Mouse (Mus musculus) brown adipose tissue, adult 24 weeks (tissue): ENCODE measurements at regions not wholly inside any gene's neighbourhood (a gene's known extent, or its start where the extent isn't known, plus 50 kb on each side); places are given as distances from the start of the nearest gene placed in this dataset.

Source experiments
- H3K27ac ChIP-seq: fragments of 200-500 bp; replicated peaks from 2 replicates; pipeline ENCODE4 v1.5.1; 2012; ENCODE audit warnings: low read depth, mild to moderate bottlenecking, low read length
- H3K4me1 ChIP-seq: fragments of 200-500 bp; 2 replicates; pipeline ENCODE4 v1.6.1; 2012; ENCODE audit warnings: low read length, mixed read lengths; ENCODE audit not compliant: control insufficient read depth, insufficient read depth, insufficient read length
- H3K4me3 ChIP-seq: fragments of 200-500 bp; 2 replicates; pipeline ENCODE4 v1.5.1; 2012; ENCODE audit warnings: low read depth, mild to moderate bottlenecking, low read length, moderate library complexity; ENCODE audit not compliant: insufficient read depth

DNA sequence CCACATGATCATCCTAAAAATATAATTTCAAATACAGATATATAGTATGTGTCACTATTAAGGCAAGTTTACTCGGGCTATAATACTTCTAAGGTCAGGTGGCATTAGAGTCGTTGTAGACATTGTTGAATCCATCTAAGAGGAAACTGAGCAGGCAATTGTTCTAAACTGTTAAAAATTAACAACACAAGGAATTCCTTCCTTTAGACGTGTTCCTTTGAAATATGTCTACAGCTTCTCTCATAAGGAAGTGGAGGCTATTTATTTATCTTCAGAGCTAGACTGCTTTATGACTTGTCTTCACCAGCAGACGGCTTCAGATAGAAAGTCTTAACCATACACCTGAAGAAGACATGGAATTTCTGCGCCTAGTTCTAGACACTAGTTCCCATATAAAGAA is 744.2 kb upstream of the Cited2 start:
- Histone ChIP-seq H3K27ac (no peak overlapping the region), H3K4me3 (no peak overlapping the region), H3K4me1 (no peaks in the 10 kb centered on the region)

- H3K27ac ChIP-seq = no peak overlapping the region
Observed at GRCm38 (mm10) chr10:16990227-16990626, 732.8 kb upstream of the Cited2 start.

GRCm38 (mm10) chr10:16993789-16994188 is 729.2 kb upstream of the Cited2 start:
- Histone ChIP-seq H3K27ac (no peak overlapping the region), H3K4me1 (peaks cover 3% of the 10 kb centered on the region; the same call in 1 of the 2 replicates), H3K4me3 (no peak overlapping the region)

More at GRCm38 (mm10) chr10:16990227-16990626, 732.8 kb upstream of the Cited2 start:
- H3K4me1 ChIP-seq = peaks cover 3% of the 10 kb centered on the region; the same call in 1 of the 2 replicates
- H3K4me3 ChIP-seq = no peak overlapping the region

- Histone ChIP-seq H3K4me1 (peaks cover 3% of the 10 kb centered on the region; the same call in 1 of the 2 replicates), H3K4me3 (peak overlapping the region; percentile 34), H3K27ac (peak overlapping the region; percentile 68; the same call in 1 of the 2 replicates)
Observed at GRCm38 (mm10) chr10:16994526-16994925, 728.5 kb upstream of the Cited2 start.

GRCm38 (mm10) chr10:16995010-16995409 is 728.0 kb upstream of the Cited2 start:
- Histone ChIP-seq H3K4me3 (no peak overlapping the region), H3K27ac (no peak overlapping the region), H3K4me1 (peaks cover 3% of the 10 kb centered on the region; the same call in 1 of the 2 replicates)

DNA sequence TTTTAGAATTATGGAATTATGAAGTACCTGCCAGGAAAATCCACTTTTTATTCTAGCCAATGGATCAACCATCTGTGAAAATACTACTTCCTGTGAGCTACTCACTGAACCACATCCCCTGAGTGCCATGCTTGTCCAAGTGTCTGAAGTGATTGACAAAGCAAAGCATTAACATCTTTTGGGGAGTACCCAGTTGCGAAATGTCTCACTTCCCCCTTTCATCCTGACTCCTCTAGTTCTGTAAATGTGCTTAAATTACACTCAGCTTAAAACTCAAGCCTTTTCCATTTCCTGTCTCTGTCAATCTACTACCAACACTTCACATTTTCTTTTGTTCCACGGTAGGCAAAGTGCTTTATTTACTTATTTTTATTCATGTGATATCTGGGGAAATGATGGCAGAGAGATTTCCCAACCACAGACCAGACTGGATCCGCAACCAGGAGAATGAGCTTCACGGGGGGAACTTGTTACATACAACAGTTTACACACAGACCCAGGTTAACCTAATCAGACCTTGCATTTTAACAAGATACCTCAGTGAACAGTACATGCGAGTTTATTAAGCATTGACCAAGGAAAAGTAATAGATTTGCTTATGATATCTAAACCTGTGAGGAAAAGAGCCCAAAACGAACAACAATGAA is 726.1 kb upstream of the Cited2 start:
- Histone ChIP-seq H3K4me1 (peaks cover 3% of the 10 kb centered on the region; the same call in 1 of the 2 replicates), H3K27ac (no peak overlapping the region), H3K4me3 (no peak overlapping the region)

DNA sequence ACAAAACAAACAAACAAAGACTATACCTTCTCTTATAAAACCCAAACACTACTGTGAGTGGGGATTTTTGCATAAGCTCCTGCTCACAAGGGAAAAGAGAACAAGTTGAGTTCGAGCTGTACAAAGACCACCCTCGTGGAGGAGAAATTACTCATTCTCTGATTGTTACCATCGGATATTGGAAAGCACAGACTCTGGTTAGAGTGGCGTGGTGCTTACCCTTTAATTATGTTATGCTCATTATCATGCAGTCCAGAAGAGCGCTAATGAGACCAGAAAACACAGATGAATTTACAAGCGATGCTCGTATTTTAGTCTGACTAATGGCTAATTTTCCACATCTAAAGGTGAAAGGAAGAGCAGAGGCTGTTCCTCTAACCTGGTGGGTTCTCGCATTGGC is 721.7 kb upstream of the Cited2 start:
- Histone ChIP-seq H3K4me1 (no peaks in the 10 kb centered on the region), H3K27ac (no peak overlapping the region), H3K4me3 (no peak overlapping the region)

DNA sequence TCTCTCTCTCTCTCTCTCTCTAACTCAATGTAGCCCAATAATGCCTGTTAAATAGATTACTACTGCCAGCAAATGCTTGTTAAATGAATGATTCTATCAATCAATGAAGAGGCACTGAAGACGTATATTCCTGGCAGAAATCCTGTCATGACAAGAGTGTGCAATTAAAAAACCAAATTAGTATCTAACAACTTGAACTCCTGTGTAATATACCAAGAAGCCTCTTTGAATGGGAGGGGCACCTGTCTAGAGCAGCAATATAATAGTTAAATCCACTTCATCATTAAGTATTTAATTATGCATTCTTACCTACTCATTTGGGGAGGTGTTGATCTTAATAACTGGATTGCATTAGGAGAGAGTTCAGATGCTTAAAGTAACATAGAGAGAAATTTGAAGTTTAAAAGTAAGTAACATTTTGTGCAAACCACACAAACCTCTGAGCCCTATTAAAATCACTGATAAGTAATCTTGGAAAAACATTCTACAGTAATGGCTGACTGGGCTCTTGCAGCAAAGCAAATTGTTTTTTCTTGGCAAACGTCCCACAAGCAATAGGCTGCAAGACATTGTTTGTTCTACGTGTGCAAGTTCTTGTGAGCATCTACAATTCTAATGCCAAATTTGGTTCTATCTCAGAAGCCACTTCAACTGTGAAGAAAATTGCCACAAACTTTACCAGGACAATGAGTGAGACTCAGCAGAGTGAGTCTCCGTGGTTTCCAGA is 719.7 kb upstream of the Cited2 start:
- Histone ChIP-seq H3K4me3 (no peak overlapping the region), H3K4me1 (no peaks in the 10 kb centered on the region), H3K27ac (no peak overlapping the region)

- peaks cover 5% of the 10 kb centered on the region; the same call in 1 of the 2 replicates for H3K4me1 ChIP-seq
- H3K27ac ChIP-seq = no peak overlapping the region
- H3K4me3 ChIP-seq = no peak overlapping the region
Observed at GRCm38 (mm10) chr10:17008683-17009082, 714.3 kb upstream of the Cited2 start.

DNA sequence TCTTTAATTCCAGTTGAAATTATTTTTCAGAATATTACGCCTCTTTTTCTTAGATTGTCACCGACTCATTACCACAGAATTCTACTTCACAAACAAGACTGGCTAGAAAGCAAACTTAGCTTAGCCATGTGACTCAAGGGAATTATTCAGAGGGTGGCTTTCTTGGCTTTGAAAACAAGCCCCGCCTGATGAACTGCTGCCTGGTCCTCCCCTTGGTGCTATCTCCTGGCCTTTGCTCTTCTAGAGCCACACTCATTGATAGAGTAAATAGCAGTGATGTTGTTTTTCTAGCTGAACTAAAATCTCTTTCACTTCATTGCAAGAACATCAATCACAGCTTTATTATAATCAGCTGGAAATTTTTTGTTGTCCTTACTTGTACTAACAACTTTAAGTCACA is 713.0 kb upstream of the Cited2 start:
- Histone ChIP-seq H3K4me1 (peaks cover 5% of the 10 kb centered on the region; the same call in 1 of the 2 replicates), H3K27ac (no peak overlapping the region), H3K4me3 (no peak overlapping the region)

- H3K4me1 ChIP-seq = peaks cover 5% of the 10 kb centered on the region; the same call in 1 of the 2 replicates
- no peak overlapping the region for H3K27ac ChIP-seq
- no peak overlapping the region for H3K4me3 ChIP-seq
Observed at GRCm38 (mm10) chr10:17011876-17012275, 711.1 kb upstream of the Cited2 start.

DNA sequence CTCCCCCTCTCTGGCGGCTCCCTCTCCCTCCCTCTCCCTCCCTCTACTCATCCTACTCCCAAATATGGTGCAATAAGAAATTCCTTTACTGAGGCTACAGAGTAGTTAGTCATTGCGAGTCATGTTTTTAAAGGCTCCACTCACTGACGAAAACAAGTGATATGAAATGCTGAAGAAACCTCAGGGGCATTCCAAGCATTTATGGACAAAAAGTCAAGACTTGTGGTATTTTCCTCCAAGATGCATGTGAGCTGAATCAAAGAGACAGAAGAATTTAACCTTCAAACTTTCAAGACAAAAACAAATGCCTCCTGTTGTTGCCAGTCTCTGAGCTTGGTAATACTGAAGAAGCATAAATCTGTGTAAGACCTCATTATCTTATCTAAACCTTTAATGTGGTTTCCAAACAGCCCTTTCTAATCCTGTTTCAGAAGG is 710.5 kb upstream of the Cited2 start:
- H3K27ac ChIP-seq = no peak overlapping the region

GRCm38 (mm10) chr10:17014826-17015225 is 708.2 kb upstream of the Cited2 start:
- Histone ChIP-seq H3K27ac (no peak overlapping the region), H3K4me1 (peaks cover 5% of the 10 kb centered on the region; the same call in 1 of the 2 replicates)

More for the DNA sequence above, 710.5 kb upstream of the Cited2 start:
- peaks cover 5% of the 10 kb centered on the region; the same call in 1 of the 2 replicates for H3K4me1 ChIP-seq
- no peak overlapping the region for H3K4me3 ChIP-seq

DNA sequence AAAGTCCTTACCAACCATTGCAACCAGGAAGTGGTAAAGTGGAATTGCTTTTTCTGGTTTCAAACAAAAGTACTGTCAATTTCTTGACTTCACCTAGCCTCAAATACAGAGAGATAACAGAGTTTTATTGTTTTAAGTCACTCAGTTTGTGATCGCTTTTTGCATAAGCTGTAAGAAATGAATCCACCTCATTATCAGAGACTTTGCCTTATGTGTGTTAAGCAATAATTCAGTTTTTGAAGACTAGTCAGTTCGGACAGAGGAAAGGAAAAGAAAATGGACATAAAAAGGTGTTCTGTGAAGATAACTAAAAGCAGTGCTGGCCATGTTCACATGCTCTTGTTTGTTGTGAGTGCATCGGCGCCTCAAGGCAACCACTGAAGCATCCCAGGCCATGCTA is 706.2 kb upstream of the Cited2 start:
- peaks cover 3% of the 10 kb centered on the region; the same call in 1 of the 2 replicates for H3K4me1 ChIP-seq
- no peak overlapping the region for H3K4me3 ChIP-seq
- no peak overlapping the region for H3K27ac ChIP-seq

More at GRCm38 (mm10) chr10:17014826-17015225, 708.2 kb upstream of the Cited2 start:
- no peak overlapping the region for H3K4me3 ChIP-seq

DNA sequence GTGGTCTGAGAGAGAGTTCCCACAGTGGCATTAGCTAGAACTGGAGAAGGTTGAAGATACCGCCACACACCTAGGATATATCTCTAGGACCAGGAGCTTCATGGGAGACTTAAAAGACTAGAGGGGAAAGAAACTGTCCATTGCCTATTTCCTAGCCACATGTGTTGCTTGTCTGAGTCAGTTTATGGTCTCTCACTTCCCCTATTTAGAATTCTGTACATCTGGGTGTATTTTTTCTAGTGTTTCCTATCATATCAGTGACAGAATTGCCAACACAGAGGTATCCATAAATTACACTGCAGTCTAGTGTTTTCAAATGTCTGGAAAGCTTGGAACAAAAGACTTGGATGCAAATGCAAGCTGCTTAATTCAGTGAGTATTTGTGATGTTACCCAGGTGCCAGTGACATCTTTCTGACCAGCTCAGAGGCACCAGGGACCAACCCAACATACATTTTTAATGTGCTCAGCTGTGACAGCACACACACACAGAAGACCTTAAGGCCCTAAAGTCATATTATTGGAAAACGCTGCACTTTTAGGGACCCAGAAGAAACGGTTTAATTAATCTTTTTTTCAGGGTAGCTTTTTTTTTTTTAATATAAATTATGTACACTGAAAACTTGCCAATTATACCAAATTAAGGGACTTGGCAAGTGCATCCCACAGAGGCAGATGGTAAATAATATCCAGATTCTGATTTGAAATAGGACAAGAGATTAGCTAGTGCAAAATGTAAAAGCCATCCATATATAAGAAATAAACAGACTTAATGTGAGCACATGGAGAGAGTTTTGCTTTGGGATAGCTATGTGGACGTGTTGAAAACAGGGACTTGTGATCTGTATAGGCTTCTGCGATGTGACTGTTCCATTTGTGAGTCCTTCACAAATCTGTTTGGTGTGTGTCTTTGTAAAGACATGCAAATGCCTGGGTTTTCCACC is 700.5 kb upstream of the Cited2 start:
- no peak overlapping the region for H3K27ac ChIP-seq
- no peak overlapping the region for H3K4me3 ChIP-seq
- no peaks in the 10 kb centered on the region for H3K4me1 ChIP-seq
